Mouse (Mus musculus) left cerebral cortex, adult 18-20 months (tissue): Measurements from ENCODE around the gene Zfp978. TPM values are rescaled to one million over a fixed set of nuclear protein-coding genes. Genes with fewer than 3 reads are reported as not detected.

Source experiments
- total RNA-seq, 2 experiments: library from RNA; stranded (reverse); gene quantifications; 2 replicates each; pipeline ENCODE4 v1.2.3; 2021

Gene Zfp978
- total RNA-seq, 2 experiments from 2014 or later, result not detected

Other genes with a start within 250 kb of the Zfp978 start
- gene Zfp991, start 229.3 kb upstream of the Zfp978 start, total RNA-seq, result 1 to 10 TPM; 7.6 to 8.3 TPM
- under 1 TPM; 0.21 to 0.33 TPM for gene Zfp988, start 55.6 kb upstream of the Zfp978 start, total RNA-seq
- 1 to 10 TPM; 2.3 to 3.8 TPM for gene Zfp982, start 131.1 kb downstream of the Zfp978 start, total RNA-seq
- under 1 TPM; 0.14 to 0.33 TPM for gene Gm16503, start 178.9 kb downstream of the Zfp978 start, total RNA-seq
- not detected for gene Zfp985, start 192.0 kb downstream of the Zfp978 start, total RNA-seq